Mouse (Mus musculus) retina, embryonic 14.5 days (tissue): ENCODE measurements around the gene Gcnt1.

Experiments
- DNase-seq: peaks from one replicate; pipeline ENCODE4 v3.0.0-alpha.2; 2015; ENCODE audit warnings: low spot score

Gene Gcnt1

DNA sequence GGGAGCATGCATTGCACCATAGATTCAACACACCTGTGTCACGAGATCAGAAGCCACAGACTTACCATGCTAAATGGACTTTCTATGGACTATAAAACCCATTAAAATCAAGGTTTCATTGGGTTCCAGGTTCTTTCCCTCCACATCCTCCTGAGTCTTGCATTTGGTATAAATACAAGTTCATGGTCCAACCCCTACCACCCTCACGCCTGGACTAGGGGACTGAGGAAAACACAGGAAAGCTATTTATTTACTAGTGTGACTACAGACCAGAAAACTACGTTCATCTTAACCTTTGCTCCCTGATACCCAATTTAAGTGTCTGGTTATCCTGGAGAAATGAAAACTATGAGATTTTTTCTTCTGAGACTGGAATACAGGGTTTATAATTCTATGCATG lies at the start of gene Gcnt1:
Gene Gcnt1 (minus strand): TSS at position 144 of the 400 bp plus-strand sequence.
- no peak for DNase-seq

DNA sequence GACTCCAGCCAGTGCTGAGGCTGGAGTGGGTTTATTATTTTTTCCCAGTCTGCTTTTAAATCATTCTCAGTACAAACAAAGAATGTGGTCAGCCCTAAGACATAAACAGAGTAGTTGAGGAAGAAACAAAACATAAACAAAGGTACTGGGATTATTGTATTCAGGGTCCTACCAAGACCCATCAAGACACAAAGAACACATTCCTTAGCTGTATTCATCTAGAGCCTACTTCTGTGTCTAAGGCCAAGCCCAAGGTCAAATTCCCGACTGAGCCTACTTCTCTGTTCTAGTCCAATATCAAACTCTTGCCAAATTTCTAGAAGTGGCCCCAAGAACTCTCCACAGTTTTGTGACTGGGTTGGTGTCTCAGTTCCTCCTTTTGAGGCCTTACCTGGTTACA lies 45.2 kb upstream of the Gcnt1 start:
- no peak for DNase-seq

DNA sequence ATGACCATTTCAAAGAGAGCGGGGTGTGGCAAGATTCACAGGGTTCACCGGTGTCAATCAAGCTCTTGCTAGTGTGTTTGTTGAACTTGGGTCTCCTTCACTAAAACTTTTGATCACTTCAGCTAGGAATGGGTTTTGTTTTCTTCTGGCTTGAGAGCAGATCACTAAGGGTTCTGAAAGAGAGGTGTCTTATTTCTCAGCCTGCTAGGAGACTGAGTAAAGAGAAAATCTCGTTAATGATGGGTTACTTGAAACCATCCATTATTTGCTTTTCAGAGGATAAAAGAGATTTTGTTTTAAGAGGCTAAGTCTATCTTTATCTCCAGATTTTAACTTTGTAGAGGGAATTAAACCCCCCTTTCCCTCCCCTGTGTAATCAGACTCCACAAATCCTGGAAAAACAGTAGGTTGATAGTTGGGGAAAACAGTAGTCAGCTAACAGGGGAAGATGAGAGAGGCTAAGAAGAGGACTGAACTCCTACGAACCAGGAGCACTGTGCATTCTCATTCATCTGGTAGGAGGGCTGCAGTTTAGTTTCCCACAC lies 40.3 kb upstream of the Gcnt1 start:
- no peak for DNase-seq

DNA sequence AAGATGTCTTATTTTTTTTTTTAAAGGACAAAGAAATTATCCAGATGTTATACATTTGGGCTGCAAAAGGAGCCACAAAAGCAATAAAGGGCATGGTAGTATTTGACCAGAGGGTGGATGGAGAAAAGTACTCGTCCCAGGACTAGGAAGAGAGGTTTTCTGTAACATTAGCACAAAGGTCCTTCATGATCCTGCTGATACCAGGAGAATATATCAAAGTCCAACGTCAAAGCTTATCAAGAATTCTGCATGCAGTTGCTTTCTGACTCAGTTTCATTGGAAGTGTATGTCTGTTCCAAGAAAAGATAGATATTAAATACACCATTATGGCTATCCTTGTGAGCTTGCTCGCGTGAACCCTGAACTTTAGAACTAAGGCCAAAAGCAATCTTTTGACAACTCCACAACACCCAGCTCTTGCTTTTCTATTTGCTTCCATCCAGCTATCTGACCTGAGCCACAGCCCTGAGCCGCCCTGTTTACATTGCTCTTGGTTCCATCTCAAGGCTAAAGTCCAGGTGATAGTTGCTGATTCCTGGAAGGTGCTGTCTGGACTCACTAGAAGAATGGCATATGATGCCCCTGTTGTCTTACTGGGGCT lies 37.9 kb upstream of the Gcnt1 start:
- DNase-seq = no peak

DNA sequence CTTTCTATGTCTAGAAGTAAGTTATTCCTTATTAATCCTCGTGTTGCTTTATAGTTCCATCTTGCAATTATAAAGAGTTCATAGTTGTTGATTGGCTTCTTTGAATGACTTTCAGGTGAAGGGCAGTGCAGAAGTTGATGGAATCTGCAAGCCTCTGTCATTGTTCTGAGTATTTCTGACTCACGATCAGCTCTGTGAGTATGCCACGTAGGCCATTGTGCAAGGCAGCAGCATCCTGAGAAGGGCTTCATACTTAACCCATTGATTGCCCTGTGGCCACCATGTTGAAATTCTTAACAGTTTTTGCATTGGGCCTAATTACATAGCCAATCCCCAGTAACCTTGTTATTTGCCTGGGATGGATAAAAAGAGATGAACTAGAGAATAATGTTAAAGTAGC lies 36.7 kb upstream of the Gcnt1 start:
- no peak for DNase-seq

DNA sequence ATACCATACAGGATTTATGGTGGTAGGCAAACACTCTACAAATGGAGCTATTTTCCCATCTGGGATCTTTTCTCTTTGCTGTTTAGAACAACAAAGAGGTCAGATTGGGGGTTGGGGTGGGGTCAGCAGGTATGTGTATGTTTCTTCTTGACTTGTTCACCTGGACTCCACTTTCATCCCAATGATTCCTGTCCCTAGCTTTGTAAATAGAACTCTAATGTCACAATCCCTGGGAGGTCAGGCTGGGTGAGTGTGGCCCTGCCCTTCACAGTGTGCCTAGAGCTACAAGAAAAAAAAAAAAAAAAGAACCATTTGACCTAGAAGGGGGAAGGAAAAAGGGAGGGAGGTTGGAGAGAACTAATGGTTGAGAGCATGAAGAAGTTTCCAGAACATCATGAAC lies 35.9 kb upstream of the Gcnt1 start:
- DNase-seq = no peak

DNA sequence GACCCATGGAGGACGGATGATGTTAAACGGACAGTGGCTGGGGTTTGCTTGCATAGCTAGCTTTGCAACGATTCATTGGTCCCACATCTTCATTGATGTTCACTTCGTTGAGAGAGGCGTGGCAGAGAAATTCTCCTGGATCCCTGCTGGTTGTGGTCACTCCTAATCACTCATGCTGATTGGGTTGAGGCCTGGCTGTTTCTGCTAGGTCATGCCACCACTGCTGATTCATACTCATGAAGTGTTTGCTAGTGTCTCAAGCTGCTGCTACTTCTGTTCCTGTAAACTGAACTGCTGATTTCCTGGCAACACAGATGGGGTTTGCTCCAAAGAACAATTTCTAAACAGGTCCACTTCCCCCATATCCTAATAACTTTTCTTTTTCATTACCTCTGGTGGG lies 34.2 kb upstream of the Gcnt1 start:
- DNase-seq = no peak

DNA sequence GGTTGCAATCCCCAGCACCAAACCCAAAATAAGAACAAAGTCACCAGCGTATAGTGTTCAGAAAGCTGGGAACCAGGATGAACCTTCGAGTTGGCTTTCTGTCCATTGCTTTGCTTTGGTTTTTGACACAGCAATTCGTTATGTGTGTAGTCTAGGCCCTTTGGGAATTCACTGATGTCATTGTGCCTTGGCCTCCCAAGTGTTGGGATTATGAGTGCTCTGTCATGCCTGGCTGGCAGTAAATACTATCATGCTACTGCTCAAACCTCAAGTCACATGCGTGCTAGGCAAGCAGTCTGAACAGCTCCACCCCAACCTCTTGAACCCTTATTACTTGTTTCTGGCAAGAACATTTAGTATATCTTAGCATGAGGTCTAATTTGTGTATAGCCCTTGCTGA lies 30.5 kb upstream of the Gcnt1 start:
- DNase-seq = no peak

DNA sequence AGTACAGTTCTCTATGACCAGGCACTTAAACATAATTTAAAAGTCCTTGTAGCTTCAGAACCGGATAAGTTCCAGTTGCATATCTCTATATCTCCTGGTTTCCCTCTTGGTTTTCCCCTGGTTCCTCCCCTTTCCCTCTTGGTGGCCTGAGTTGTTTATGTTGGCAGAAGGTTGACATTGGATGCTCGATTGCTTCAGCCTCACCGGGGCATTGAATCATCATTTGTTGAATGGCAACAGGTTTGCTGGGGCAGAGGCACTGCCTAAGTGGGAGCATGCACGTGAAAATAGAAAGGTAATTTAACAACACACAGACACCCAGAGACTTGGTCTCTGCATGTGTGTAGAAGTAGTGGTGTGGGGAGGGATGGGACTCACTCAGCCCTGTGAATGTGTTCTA lies 27.9 kb upstream of the Gcnt1 start:
- no peak for DNase-seq

DNA sequence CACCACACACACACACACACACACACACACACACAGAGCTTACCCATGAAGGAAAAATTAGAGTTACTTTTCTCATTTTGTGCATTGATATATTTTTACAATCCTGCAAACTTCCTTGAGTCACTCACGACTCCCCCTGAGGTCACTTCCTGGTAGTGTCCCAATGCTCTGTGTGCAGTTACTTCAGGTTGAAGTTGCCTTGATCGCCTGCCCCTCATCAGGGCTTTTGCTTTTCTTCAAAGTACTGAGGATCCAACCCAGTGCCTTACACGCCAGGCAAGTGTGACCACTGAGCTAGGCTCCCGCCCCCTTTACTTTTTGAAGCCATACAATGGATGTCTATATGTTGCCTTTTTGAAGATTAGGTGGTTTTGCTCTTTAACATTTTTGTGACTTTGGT lies 27.3 kb upstream of the Gcnt1 start:
- DNase-seq = no peak

DNA sequence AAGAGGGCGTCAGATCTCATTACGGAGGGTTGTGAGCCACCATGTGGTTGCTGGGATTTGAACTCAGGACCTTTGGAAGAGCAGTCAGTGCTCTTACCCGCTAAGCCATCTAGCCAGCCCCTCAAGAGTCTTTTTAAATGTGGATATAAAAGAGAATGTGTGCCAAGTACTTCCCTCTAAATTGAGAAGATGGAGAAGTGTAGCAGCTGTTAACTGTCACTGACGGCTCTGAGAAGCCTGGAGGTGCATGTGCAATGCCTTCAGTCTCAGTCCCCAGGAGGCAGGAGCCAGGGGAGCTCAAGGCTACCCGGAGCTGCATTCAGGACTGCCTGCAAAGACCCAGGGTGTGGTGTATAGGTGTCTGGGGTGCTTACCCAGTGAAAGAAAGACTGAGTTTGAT lies 25.3 kb upstream of the Gcnt1 start:
- no peak for DNase-seq

DNA sequence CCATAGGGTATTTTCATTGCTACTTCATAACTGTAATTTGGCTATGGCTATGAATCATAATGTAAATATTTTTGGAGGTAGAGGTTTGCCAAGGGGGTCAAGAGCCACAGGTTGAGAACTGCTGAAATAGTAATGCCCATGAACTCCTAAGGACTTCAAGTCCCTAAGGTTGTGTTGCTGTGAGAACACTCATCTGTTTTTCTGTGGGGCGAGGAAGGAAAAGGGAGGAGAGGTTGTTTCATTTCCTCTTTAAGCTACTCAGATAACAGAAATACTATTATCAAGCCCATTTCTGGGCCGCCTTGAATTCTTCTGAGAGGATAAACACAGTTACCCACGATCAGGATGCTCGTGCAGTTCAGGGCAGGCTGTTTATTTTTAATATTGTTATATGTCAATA lies 24.2 kb upstream of the Gcnt1 start:
- DNase-seq = no peak

DNA sequence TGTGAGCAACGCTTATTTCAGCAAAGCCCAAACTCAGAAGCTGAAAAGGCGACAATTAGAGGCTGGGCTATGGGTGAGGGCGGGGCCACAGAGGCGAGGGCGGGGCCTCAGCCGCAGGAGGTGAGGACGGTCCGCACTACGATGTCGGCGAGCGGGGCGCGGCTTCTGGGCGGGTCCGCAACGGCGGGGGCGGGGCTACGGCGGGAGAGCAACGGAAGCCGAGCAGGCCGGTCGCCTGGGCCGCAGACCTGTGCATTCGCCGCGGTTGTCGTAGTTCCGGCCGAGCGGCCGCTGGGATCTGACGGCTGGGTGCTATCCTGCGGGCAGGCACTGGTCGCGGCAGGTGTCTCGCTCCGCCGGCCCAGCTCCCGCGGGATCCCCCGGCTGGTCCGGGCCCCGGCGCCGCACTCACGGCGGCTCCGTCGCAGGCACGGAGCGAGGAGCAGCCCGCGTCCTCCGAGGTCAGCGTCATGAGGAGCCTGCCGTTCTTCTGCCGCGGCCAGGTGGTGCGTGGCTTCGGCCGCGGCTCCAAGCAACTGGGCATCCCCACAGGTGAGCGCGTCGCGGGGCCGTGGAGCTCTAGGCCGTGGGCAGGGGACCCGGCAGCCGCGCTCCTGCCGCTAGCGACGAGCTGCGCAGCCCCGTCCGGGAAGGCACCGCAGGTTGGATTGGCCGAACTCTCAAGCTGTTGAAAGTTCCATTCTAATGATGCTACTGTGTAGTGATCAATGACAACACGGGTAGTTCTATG lies 21.4 kb upstream of the Gcnt1 start, which contains the start of gene Rfk:
Gene Rfk (plus strand): TSS at position 203 of the 751 bp plus-strand sequence.
- DNase-seq = peak; percentile 94

DNA sequence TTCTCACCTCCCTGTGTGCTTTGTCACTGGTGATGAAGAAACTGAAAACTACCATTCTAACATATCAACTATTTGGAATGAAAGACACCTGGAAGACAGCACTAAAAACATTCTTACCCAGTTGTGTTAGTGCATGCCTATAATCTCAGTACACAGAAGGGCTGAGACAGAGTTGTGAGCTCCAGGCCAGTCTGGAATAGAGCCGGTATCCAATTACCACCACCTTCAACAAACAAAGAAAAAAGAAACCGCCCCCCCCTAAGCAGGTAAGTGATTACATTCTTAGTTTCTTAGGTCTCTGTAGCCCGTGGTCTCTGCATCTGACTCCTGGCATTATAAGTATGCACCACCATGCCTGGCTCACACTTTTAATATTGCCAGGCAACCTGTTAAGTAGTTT lies 20.2 kb upstream of the Gcnt1 start:
- no peak for DNase-seq

DNA sequence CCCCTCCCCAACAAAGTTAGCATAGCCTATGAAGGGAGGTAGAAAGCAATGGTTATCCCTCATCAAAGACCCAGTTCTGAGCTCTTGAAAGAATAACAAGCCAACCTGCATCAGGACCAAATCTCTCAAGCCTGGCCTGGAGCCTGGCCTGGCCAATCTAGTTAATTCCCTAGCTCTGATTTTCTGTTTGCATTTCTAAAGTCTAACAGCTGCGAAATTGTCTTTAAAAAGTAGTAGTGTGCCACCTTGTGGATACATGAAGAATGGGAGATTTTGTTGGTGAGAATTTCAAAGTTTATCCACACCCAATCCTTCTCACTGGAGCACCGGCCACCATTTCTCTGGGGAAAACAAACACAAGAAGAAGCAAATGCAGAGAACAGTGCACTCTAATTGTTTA lies 15.8 kb upstream of the Gcnt1 start:
- peak; percentile 75 for DNase-seq

DNA sequence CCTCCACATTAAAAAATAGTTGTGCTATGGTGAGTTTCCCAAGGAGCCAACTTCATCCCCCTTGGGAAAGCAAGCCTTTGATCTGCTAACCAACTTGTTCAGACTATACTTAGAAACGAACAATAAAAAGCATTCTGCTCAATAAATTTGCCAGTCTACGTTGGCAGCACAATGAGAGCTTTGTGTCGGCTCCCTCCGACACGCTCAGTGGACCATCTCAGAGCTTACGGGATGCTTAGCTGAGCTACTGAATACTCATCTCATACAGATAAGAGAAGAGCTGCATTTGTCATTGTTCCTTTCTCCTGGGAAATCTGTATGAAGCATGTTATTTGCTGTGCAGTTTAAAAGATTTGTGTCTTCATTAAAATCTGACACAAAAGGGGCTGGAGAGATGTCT lies 13.8 kb upstream of the Gcnt1 start:
- no peak for DNase-seq

DNA sequence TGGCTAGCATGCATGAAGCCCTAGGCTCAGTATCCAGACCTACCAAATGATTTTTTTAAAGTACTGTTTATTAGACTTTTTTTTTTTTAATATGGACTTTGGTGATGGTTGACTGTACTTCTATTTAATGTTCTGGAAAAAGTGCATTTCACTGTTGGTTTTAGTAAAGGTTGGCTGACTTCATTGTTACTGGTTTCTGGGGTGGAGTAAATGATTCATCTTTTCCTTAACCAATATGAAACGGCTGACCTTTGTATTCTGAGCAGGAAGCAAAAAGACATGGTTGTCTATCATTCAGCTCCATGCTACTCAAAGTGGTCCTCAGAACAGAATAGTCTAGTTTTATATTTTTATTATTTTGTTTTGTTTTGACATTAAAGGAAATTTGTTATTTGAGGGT lies 12.8 kb upstream of the Gcnt1 start:
- DNase-seq = no peak

DNA sequence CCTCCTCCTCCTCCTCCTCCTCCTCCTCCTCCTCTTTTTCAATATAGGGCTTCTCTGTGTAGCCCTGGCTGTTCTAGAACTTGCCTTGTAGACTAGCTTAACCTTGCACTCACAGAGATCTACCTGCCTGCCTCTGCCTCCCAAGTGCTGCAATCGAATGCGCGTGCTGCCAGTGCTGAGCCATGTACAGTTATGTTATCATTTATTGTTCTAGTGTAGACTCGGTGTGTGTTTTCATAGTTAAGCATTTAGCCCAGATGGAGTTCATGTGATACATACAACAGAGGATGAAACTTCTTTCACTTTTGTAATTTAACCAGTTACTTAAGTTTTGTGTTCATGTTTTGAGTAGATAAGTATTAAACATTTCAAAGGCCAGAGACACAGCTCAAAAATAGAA lies 12.4 kb upstream of the Gcnt1 start:
- DNase-seq = no peak

DNA sequence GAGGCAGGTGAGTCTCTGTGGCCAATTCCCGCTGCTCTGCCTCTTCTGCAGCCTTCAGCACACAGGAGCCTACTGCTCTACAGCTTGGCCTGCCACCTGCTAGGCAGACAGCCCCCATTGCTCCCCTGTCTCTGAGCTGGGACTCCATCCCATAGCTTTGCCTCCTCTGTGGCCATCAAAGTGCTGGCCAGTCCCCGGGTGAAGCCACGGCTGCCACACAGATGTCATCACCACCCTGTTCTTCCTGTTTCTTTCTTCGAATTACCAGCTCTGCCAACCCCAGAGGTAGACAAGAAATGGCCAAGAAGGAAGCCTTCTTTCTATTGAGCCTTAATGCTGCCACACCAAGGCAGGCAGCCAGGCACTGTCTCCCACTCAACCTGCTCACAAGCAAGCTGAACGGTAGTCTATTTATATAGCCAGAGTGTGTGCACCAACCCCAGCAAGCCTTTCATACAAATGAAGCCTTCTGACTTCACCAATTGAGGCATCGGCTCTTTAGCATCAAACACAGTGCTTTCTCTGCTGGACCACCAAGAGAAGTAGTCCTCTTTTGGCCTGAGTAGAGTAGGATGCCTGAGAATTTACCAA lies 10.3 kb upstream of the Gcnt1 start:
- no peak for DNase-seq

DNA sequence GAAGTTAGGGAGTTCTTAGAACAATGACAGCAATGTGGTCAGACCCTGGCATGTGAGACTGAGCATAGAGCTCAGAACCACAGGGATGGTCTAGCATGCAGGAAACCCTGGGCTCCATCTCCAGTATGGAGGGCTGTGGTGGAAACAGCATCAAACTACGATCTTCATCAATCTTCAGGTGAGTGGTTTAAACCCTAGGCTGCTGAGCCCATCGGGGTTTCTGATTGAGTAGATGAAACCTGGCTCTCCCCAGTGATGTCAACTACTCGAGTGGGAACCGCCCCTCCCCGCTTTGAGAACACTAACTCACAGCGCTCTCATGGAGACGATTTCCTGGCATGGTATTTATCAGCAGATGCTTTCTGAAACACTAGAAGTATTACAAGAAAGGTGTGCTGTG lies 7.9 kb upstream of the Gcnt1 start:
- no peak for DNase-seq

DNA sequence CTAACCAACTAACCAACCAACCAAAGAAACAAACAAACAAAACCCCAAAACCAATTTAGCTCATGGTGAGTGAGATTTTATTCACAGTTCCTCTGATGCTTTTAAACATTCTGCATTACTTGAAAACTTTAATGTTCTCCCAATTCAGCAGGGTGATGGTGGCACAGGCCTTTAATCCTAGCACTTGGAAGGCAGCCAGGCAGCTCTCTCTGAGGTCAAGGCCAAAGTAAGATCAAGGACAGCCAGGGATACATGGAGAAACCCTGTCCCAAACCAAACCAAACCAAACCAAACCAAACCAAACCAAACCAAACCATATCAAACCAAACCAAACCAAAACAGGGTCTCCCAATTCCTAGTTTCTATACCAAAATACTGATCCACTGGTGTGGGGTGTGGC lies 6.2 kb upstream of the Gcnt1 start:
- DNase-seq = no peak

DNA sequence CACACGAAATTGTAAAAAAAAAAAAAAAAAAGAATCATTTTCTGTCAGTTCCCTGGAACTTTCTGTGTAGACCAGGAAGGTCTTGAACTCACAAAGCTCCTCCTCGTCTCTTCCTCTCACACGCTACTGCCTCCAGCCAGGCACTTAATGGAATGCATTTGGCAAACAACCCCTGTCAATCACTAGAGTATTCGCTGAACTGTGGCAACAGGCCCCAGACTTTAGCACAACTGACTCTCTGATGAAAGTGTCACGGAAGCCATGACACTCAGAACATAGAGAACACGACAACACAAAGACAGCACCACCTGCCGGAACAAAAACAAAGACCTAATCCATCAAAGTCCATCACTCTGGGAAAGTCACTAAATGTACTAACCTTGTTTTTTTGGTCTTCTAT lies 3.1 kb downstream of the Gcnt1 start:
- DNase-seq = no peak

DNA sequence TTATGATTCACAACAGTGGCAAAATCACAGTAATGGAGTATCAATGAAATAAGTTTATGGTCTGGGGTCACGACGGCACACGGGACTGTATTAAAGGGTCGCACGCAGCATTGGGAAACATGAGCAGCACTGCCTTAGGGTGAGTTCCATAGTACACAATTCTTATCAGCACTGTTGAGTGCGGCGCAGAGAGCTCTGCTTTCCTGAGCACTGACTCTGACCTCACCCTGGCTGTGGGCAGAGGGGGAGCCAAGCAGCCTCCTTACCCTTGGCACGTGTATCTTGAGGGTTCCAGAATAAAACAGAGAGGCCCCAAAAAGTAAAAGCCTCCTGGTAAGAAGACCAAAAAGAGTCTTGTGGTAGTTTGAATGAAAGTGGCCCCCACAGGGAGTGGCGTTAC lies 4.1 kb downstream of the Gcnt1 start:
- DNase-seq = no peak
